Mouse (Mus musculus): ENCODE results near the gene Prkcb. TPM values are rescaled to one million over a fixed set of nuclear protein-coding genes. Genes with fewer than 3 reads are reported as not detected.

The Prkcb gene
- polyA plus RNA-seq, 1 experiment from 2014 or later = 4.1 TPM

DNA sequence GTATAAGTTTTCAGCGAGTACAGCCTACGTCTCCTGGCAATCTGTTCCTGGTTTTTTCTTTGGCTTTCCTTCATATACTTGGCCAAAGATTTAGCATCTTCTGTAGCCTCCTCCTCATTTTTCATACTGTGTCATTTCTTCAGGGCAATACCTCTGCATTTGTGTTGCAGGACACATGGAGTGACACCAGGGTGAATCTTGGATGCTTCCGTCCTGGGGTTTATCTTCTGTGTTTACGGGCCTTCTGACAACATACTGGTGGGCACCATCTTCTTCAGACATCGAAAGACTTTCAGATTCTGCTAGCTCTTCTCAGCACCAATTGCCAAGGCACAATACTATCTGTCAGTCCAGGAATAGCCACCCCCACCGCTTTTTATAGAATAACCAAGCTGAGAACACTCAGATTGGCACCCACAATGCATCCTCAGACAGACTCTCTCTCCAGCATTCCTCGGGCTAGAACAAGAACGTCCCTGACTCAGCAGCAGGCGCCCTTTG is 39.2 kb upstream of the Prkcb start:
- no peaks in the 10 kb centered on the region for H3K27me3 ChIP-seq (replicated peaks; ENCODE audit: control insufficient read depth, insufficient read depth, low read length)
- ATAC-seq = no peak
- H3K4me2 ChIP-seq (ENCODE audit: low read depth, low read length) = no peak overlapping the region
- no peak overlapping the region for H3K4me3 ChIP-seq (ENCODE audit: low read length)
- WGBS = 86% methylated on average over 9 of the region's 9 CpGs
- no peaks in the 10 kb centered on the region for H3K4me1 ChIP-seq (ENCODE audit: control insufficient read depth, insufficient read depth, low read length)
- H3K36me3 ChIP-seq (ENCODE audit: control insufficient read depth, insufficient read depth, low read length) = no peaks in the 10 kb centered on the region
- no peak overlapping the region for H3K27ac ChIP-seq (ENCODE audit: low read length)
- H3K9ac ChIP-seq (ENCODE audit: low read depth, low read length) = no peak overlapping the region
- no peaks in the 10 kb centered on the region for H3K9me3 ChIP-seq (ENCODE audit: control insufficient read depth, low read length)

DNA sequence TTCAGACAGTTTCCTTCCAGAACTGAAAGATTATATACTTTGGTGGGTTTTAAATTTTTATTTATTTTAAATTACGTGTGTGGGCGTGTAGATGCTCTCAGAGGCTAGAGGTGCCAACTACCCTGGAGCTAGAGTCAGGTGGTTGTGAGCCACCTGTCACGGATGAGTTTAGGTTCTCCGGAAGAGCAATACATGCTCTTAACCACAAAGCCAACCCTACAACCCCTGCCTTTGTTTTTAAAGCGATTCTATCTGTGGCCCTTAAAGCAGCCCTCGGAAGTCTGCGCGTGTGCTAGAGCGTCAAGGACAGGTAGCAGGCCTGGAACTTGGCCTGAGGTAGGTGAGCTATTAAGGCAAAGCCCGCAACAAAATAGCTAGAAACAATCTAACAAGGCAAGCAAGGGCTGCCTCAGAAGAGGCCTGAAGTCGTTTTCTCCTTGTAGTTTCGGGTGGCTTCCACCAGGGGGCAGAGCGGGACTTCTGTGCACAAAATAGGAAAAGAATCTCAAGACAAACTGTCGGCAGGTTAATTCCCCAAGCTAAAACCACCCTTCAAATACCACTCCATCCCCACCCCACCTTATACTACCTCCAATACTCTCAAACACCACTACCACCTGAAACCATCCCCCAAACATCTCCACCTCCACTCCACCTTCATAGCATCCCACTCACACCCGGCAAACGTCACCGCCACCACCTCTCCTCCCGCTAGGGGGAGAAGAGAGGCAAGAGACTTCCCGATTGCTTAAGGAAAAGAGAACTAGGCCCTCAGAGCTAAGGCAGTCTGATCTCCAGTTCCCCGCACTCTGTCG is 37.1 kb upstream of the Prkcb start:
- no peak overlapping the region for H3K4me3 ChIP-seq (ENCODE audit: low read length)
- H3K36me3 ChIP-seq (ENCODE audit: control insufficient read depth, insufficient read depth, low read length) = no peaks in the 10 kb centered on the region
- no peak overlapping the region for H3K4me2 ChIP-seq (ENCODE audit: low read depth, low read length)
- no peak overlapping the region for H3K27ac ChIP-seq (ENCODE audit: low read length)
- no peak overlapping the region for H3K9ac ChIP-seq (ENCODE audit: low read depth, low read length)
- H3K27me3 ChIP-seq (replicated peaks; ENCODE audit: control insufficient read depth, insufficient read depth, low read length) = no peaks in the 10 kb centered on the region
- no peaks in the 10 kb centered on the region for H3K4me1 ChIP-seq (ENCODE audit: control insufficient read depth, insufficient read depth, low read length)
- 30% methylated on average over 21 of the region's 21 CpGs for WGBS
- no peaks in the 10 kb centered on the region for H3K9me3 ChIP-seq (ENCODE audit: control insufficient read depth, low read length)
- peak; percentile 68; the same call in 1 of the 2 replicates for ATAC-seq

GRCm38 (mm10) chr7:122256722-122257121 is 31.8 kb upstream of the Prkcb start:
- Histone ChIP-seq H3K4me1 (ENCODE audit: control insufficient read depth, insufficient read depth, low read length) (no peaks in the 10 kb centered on the region), H3K9me3 (ENCODE audit: control insufficient read depth, low read length) (no peaks in the 10 kb centered on the region), H3K9ac (ENCODE audit: low read depth, low read length) (no peak overlapping the region), H3K36me3 (ENCODE audit: control insufficient read depth, insufficient read depth, low read length) (no peaks in the 10 kb centered on the region), H3K4me2 (ENCODE audit: low read depth, low read length) (no peak overlapping the region), H3K27ac (ENCODE audit: low read length) (no peak overlapping the region), H3K27me3 (replicated peaks; ENCODE audit: control insufficient read depth, insufficient read depth, low read length) (no peaks in the 10 kb centered on the region), H3K4me3 (ENCODE audit: low read length) (no peak overlapping the region)
- whole genome bisulfite sequencing = 79% methylated on average over 7 of the region's 7 CpGs
- no peak for ATAC-seq

DNA sequence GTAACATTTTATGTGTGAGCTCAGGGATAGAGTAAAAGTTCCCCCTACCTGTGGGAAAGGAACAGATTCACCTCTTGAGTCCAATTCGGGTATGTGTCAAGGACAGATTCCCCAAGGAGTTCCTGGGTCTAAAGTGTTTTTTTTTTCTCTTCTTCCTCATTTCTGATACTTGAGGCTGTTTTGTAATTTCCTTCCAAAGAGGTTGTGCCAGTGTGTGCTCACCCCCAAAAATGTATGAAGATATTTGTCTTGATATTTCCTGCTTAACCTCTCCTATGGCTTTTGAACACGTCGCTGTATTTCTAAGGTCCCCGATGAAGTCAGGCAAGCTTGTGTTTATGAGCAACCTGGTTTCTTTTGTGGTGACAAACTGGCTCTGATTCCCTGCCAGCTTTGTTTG is 30.0 kb upstream of the Prkcb start:
- no peaks in the 10 kb centered on the region for H3K36me3 ChIP-seq (ENCODE audit: control insufficient read depth, insufficient read depth, low read length)
- H3K4me2 ChIP-seq (ENCODE audit: low read depth, low read length) = no peak overlapping the region
- H3K9me3 ChIP-seq (ENCODE audit: control insufficient read depth, low read length) = no peaks in the 10 kb centered on the region
- WGBS = 83% methylated on average over 4 of the region's 4 CpGs
- H3K4me1 ChIP-seq (ENCODE audit: control insufficient read depth, insufficient read depth, low read length) = no peaks in the 10 kb centered on the region
- H3K27ac ChIP-seq (ENCODE audit: low read length) = no peak overlapping the region
- no peak overlapping the region for H3K9ac ChIP-seq (ENCODE audit: low read depth, low read length)
- H3K4me3 ChIP-seq (ENCODE audit: low read length) = no peak overlapping the region
- no peaks in the 10 kb centered on the region for H3K27me3 ChIP-seq (replicated peaks; ENCODE audit: control insufficient read depth, insufficient read depth, low read length)
- no peak for ATAC-seq

DNA sequence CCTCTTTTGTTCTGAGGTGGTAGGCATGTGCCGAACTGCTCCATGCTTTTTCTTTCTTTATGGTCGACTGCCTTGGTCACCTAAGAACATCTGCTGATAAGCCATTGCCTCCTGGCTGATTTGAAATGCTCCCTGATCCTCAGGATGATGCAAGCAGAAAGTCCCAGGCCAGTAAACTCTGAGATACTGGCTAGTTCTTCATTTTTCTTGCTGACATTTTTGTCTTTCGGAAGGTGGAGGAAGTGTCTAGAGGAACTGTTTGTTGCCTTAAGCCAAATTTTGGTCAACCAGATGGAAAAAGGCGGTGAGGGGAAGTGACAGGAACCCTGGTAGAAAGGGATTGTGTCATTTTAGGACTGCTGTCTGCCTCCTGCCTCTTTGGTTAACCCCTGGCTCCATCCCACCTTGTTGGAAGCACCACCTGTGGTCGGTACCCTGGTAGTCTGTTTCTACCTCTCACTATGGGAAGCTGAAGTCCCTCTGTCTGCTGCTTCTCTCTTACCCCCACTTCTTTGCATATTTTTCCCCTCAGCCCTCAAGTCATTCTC is 28.4 kb upstream of the Prkcb start:
- Histone ChIP-seq H3K4me2 (ENCODE audit: low read depth, low read length) (no peak overlapping the region), H3K9ac (ENCODE audit: low read depth, low read length) (no peak overlapping the region), H3K27me3 (replicated peaks; ENCODE audit: control insufficient read depth, insufficient read depth, low read length) (no peaks in the 10 kb centered on the region), H3K27ac (ENCODE audit: low read length) (no peak overlapping the region), H3K36me3 (ENCODE audit: control insufficient read depth, insufficient read depth, low read length) (no peaks in the 10 kb centered on the region), H3K4me3 (ENCODE audit: low read length) (no peak overlapping the region), H3K4me1 (ENCODE audit: control insufficient read depth, insufficient read depth, low read length) (no peaks in the 10 kb centered on the region), H3K9me3 (ENCODE audit: control insufficient read depth, low read length) (no peaks in the 10 kb centered on the region)
- 80% methylated on average over 5 of the region's 5 CpGs for WGBS
- no peak for ATAC-seq

DNA sequence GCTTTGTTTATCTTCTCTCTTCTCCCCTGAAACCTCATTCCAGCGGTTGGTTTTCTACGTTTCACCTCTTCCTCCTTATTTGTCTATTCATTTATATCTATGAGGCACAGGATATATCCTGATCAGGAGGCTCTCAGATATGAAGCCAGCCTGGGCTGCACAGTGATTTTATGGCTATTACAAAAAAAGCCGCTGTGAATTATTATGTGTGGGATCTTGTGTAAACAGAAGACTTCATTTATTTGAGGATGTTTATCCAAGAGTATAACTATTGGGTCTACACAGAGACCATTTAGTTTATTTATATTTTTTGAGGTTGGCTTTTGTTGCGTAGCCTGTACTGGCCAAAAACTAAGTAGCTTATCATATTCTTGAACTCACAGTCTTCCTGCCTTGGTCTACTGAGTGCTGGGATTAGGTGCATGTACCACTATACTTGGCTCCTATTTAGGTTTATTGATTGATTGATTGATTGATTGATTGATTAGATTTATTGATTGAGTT is 19.5 kb upstream of the Prkcb start:
- H3K4me3 ChIP-seq (ENCODE audit: low read length) = no peak overlapping the region
- ATAC-seq = no peak
- H3K4me2 ChIP-seq (ENCODE audit: low read depth, low read length) = no peak overlapping the region
- no peaks in the 10 kb centered on the region for H3K4me1 ChIP-seq (ENCODE audit: control insufficient read depth, insufficient read depth, low read length)
- 47% methylated on average over 4 of the region's 4 CpGs for WGBS
- H3K9ac ChIP-seq (ENCODE audit: low read depth, low read length) = no peak overlapping the region
- H3K27me3 ChIP-seq (replicated peaks; ENCODE audit: control insufficient read depth, insufficient read depth, low read length) = no peaks in the 10 kb centered on the region
- no peak overlapping the region for H3K27ac ChIP-seq (ENCODE audit: low read length)
- no peaks in the 10 kb centered on the region for H3K36me3 ChIP-seq (ENCODE audit: control insufficient read depth, insufficient read depth, low read length)
- no peaks in the 10 kb centered on the region for H3K9me3 ChIP-seq (ENCODE audit: control insufficient read depth, low read length)

DNA sequence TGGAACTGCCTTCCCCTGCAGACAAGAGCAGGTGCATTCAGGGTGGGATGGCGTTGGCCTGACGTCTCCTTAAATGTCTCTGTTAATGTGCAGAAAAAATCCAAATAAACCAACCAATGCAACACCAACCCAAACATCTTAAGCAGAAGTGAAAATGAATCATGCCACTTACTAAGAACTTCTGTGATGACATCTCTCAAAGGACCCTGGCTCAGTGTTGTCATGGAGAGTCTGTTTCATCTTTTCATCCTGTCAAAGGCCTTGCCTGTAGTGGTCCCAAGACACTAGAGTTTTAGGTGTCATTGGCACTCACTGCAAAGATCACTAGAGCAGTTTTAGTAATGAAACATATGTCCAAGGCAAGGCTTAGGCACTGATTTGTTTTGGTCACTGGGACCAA is 16.2 kb upstream of the Prkcb start:
- no peaks in the 10 kb centered on the region for H3K27me3 ChIP-seq (replicated peaks; ENCODE audit: control insufficient read depth, insufficient read depth, low read length)
- WGBS = 76% methylated on average over 2 of the region's 2 CpGs
- no peak overlapping the region for H3K27ac ChIP-seq (ENCODE audit: low read length)
- H3K4me2 ChIP-seq (ENCODE audit: low read depth, low read length) = no peak overlapping the region
- H3K4me3 ChIP-seq (ENCODE audit: low read length) = no peak overlapping the region
- no peaks in the 10 kb centered on the region for H3K4me1 ChIP-seq (ENCODE audit: control insufficient read depth, insufficient read depth, low read length)
- no peaks in the 10 kb centered on the region for H3K9me3 ChIP-seq (ENCODE audit: control insufficient read depth, low read length)
- no peaks in the 10 kb centered on the region for H3K36me3 ChIP-seq (ENCODE audit: control insufficient read depth, insufficient read depth, low read length)
- ATAC-seq = no peak
- no peak overlapping the region for H3K9ac ChIP-seq (ENCODE audit: low read depth, low read length)

DNA sequence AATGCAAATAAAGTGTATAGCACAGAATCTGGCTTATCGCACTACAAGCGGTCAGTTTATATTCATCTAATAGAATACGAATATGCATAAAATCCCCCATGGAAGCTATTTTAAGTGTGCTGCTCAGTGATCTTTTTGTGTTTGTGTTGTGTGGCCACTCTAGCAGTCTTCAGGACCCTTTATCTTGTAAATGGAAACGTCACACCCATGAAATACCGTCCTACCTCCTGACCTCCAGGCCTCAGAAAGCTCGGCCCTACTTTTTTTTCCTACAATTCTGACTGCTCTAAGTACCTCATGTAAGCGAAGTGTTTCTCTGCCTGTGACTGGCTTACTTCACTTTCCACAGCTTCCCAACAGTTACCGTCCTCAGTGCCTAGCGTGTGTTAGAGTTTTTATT is 9.0 kb upstream of the Prkcb start:
- Histone ChIP-seq H3K4me1 (ENCODE audit: control insufficient read depth, insufficient read depth, low read length) (no peaks in the 10 kb centered on the region), H3K36me3 (ENCODE audit: control insufficient read depth, insufficient read depth, low read length) (no peaks in the 10 kb centered on the region), H3K9ac (ENCODE audit: low read depth, low read length) (no peak overlapping the region), H3K4me3 (ENCODE audit: low read length) (no peak overlapping the region), H3K9me3 (ENCODE audit: control insufficient read depth, low read length) (no peaks in the 10 kb centered on the region), H3K4me2 (ENCODE audit: low read depth, low read length) (no peak overlapping the region), H3K27me3 (replicated peaks; ENCODE audit: control insufficient read depth, insufficient read depth, low read length) (no peaks in the 10 kb centered on the region), H3K27ac (ENCODE audit: low read length) (no peak overlapping the region)
- WGBS = 80% methylated on average over 9 of the region's 9 CpGs
- no peak for ATAC-seq

- WGBS = 87% methylated on average over 2 of the region's 2 CpGs
- Histone ChIP-seq H3K36me3 (ENCODE audit: control insufficient read depth, insufficient read depth, low read length) (no peaks in the 10 kb centered on the region), H3K4me3 (ENCODE audit: low read length) (no peak overlapping the region), H3K4me2 (ENCODE audit: low read depth, low read length) (no peak overlapping the region), H3K27me3 (replicated peaks; ENCODE audit: control insufficient read depth, insufficient read depth, low read length) (no peaks in the 10 kb centered on the region; the same call in 1 of the 2 replicates), H3K27ac (ENCODE audit: low read length) (no peak overlapping the region), H3K4me1 (ENCODE audit: control insufficient read depth, insufficient read depth, low read length) (no peaks in the 10 kb centered on the region), H3K9me3 (ENCODE audit: control insufficient read depth, low read length) (no peaks in the 10 kb centered on the region), H3K9ac (ENCODE audit: low read depth, low read length) (no peak overlapping the region)
- ATAC-seq = no peak
Measured at GRCm38 (mm10) chr7:122280334-122280733, 8.2 kb upstream of the Prkcb start.
